In the genomic region with DNA sequence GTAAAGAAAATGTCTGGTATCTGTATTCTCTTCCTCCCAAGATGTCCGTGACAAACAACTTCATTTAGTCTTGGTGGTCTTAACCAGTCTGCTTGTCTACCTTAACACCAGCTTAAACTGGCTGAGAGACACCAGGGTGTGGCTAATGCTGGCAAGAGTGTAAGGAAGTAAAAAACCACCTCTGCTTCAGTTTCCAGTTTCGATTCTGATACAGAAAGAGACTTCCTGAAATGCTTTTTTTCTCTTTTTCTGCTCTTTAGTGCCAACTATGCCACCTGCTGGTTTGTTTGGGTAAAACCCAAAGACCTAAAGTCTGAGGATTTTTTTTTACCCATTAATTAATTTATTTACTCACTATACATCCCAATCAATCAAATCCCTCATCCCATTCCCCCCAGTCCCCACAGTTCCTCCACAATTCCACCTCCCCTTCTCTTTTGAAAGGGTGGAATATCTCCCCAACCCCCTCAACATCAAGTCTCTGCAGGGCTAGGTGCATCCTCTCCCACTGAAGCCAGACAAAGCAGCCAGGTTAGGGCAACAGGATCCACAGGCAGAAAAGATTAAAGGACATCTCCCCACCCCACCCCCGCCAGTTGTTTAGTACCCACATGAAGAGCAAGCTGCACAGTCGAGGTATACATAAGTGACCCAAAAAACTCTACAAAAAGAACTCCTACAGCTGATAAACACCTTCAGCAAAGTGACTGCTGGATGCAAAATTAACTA, we compare ENCODE assay signal across 8 mouse cellular contexts. TPM values are rescaled to one million over a fixed set of nuclear protein-coding genes. Genes with fewer than 3 reads are reported as not detected.
A peak's percentile ranks its signal among the peaks of the same experiment; 100 is the strongest.
DNase-seq lines count a peak whose midpoint lies in the region; ATAC-seq and TF ChIP-seq lines count a peak whose summit lies in the region.
"Not testable (repeated sequence)": the region's sequence is repeated elsewhere in the genome, so short reads cannot be mapped to it uniquely, and the experiment has no call there.

A gene (minus strand): TSS at position 233 of the 729 bp plus-strand sequence.

- H3K9ac ChIP-seq in hindbrain, embryonic 15.5 days: not testable (repeated sequence)

- H3K4me3 ChIP-seq in G1E (ENCODE audit: low read depth, low read length): peak within 1 kb of the TSS; percentile 62
- peak within 1 kb of the TSS; percentile 18; the same call in 1 of the 2 replicates for H3K4me3 ChIP-seq in hindbrain, embryonic 15.5 days

- H3K27ac ChIP-seq in hindbrain, embryonic 15.5 days (replicated peaks): not testable (repeated sequence)

- ATAC-seq in G1E (ENCODE audit: extremely low read depth, insufficient number of reproducible peaks, low FRiP score, poor library complexity, severe bottlenecking): peak; percentile 91
- ATAC-seq in hindbrain, embryonic 15.5 days (ENCODE audit: low FRiP score, low read depth): not testable (repeated sequence)

- not testable (repeated sequence) for H3K9me3 ChIP-seq in G1E (replicated peaks); hindbrain, embryonic 15.5 days

- 50% methylated on average over 4 of the region's 4 CpGs for WGBS in hindbrain, embryonic 15.5 days

- H3K4me2 ChIP-seq in hindbrain, embryonic 15.5 days: peak within 1 kb of the TSS; percentile 11; the same call in 1 of the 2 replicates

- not testable (repeated sequence) for H3K4me1 ChIP-seq in G1E (ENCODE audit: insufficient read depth, low read depth, low read length); hindbrain, embryonic 15.5 days (replicated peaks)

- not testable (repeated sequence) for H3K27me3 ChIP-seq in G1E (ENCODE audit: insufficient read depth, low read length); hindbrain, embryonic 15.5 days

- not testable (repeated sequence) for H3K36me3 ChIP-seq in G1E (replicated peaks); hindbrain, embryonic 15.5 days

- not testable (repeated sequence) for TF ChIP-seq CTCF in G1E (IDR thresholded peaks at IDR 0.05; ENCODE audit: low read depth, low read length)

- DNase-seq in G1E (ENCODE audit: low spot score): peak; percentile 3
- peak; percentile 57 for DNase-seq in c-Kit-positive CD71-positive TER-119-positive erythroid progenitor cells, embryonic 14.5 days (ENCODE audit: low spot score)
- DNase-seq in frontal cortex, postnatal 36 days (ENCODE audit: low spot score in 2 of 2): peak; percentile 49 to 76
- peak; percentile 71 for DNase-seq in layer of hippocampus, adult 9-10 months (ENCODE audit: low spot score)
- DNase-seq in lung, adult 18-20 months: peak; percentile 73 to 90
- DNase-seq in ovary, adult 18-20 months (ENCODE audit: low spot score): peak; percentile 53
- peak; percentile 81 for DNase-seq in testis, postnatal 10 days (ENCODE audit: low spot score)

RNA-seq across cellular contexts. Expression of the gene that starts here (rescaled TPM):
- total RNA-seq in G1E (2014; fragmentation: Nextera tagmentation): 22.6 and 23.6 TPM in 2 replicates
- 78.1 and 84.5 TPM in 2 replicates for total RNA-seq in G1E (2017)
- 0.39 and 0.70 TPM in 2 replicates for polyA plus RNA-seq in G1E (2012)
- polyA plus RNA-seq in hindbrain, embryonic 15.5 days (2015; fragmentation: Nextera tagmentation; extraction: Ambion mirVana): 1.4 and 1.5 TPM in 2 replicates

Comparison
In these comparisons a context has a peak if more than half of its experiments do, and no peak if none do; other contexts are left out.
1. DNase-seq: peak in every context shown above with its lines; median percentile 82 in lung, adult 18-20 months; 81 in testis, postnatal 10 days; 71 in layer of hippocampus, adult 9-10 months; 62 in frontal cortex, postnatal 36 days; 57 in c-Kit-positive CD71-positive TER-119-positive erythroid progenitor cells, embryonic 14.5 days; 53 in ovary, adult 18-20 months; 3 in G1E.